Mouse (Mus musculus) liver, embryonic 13.5 days (tissue): ENCODE results near the gene Gm2004. TPM values are rescaled to one million over a fixed set of nuclear protein-coding genes. Genes with fewer than 3 reads are reported as not detected.
"Not testable (repeated sequence)": the region's sequence is repeated elsewhere in the genome, so short reads cannot be mapped to it uniquely, and the experiment has no call there.

Experiments
- ATAC-seq: fragments of 200-750 bp; cut with Nextera tagmentation; 2 replicates; pipeline ENCODE4 v1.8.0; 2017; ENCODE audit warnings: low read depth, mild to moderate bottlenecking, moderate number of reproducible peaks, moderate library complexity
- DNase-seq: peaks from one replicate; pipeline ENCODE4 v3.0.0; 2022
- H3K27ac ChIP-seq: fragments of 300-500 bp; sonication (generic); 2 replicates; pipeline ENCODE4 v1.5.1; 2015; ENCODE audit warnings: moderate library complexity, mild to moderate bottlenecking, inconsistent platforms
- H3K27me3 ChIP-seq: fragments of 300-500 bp; sonication (generic); 2 replicates; pipeline ENCODE4 v1.6.1; 2015; ENCODE audit warnings: mild to moderate bottlenecking, inconsistent platforms
- H3K36me3 ChIP-seq: fragments of 300-500 bp; sonication (generic); 2 replicates; pipeline ENCODE4 v1.6.1; 2015; ENCODE audit warnings: mild to moderate bottlenecking, inconsistent platforms
- H3K4me1 ChIP-seq: fragments of 300-500 bp; sonication (generic); replicated peaks from 2 replicates; pipeline ENCODE4 v1.6.1; 2015; ENCODE audit warnings: inconsistent platforms
- H3K4me2 ChIP-seq: fragments of 300-500 bp; sonication (generic); 2 replicates; pipeline ENCODE4 v1.6.1; 2015; ENCODE audit warnings: inconsistent platforms, mild to moderate bottlenecking, moderate library complexity
- H3K4me3 ChIP-seq: fragments of 300-500 bp; sonication (generic); replicated peaks from 2 replicates; pipeline ENCODE4 v1.5.1; 2015; ENCODE audit warnings: mild to moderate bottlenecking, inconsistent platforms
- H3K9ac ChIP-seq: fragments of 300-500 bp; sonication (generic); 2 replicates; pipeline ENCODE4 v1.6.1; 2015; ENCODE audit warnings: mild to moderate bottlenecking, inconsistent platforms
- H3K9me3 ChIP-seq: fragments of 300-500 bp; sonication (generic); replicated peaks from 2 replicates; pipeline ENCODE4 v1.6.1; 2016; ENCODE audit warnings: inconsistent platforms
- WGBS: fragments of 180-500 bp; shearing (Covaris S2); methylation state at CpG from one replicate; pipeline ENCODE4 v1.1.7; 2015; ENCODE audit not compliant: insufficient replicate concordance; 5-methylcytosine and 5-hydroxymethylcytosine counted together
- polyA plus RNA-seq: library from polyadenylated mRNA; unstranded; fragments of >200 nt; fragmentation: Nextera tagmentation; extraction: Ambion mirVana; gene quantifications from 2 replicates; pipeline ENCODE4 v1.2.1, GENCODE M21; 2015

Gm2004 gene
- 0.24 and 0.59 TPM in 2 replicates for polyA plus RNA-seq

DNA sequence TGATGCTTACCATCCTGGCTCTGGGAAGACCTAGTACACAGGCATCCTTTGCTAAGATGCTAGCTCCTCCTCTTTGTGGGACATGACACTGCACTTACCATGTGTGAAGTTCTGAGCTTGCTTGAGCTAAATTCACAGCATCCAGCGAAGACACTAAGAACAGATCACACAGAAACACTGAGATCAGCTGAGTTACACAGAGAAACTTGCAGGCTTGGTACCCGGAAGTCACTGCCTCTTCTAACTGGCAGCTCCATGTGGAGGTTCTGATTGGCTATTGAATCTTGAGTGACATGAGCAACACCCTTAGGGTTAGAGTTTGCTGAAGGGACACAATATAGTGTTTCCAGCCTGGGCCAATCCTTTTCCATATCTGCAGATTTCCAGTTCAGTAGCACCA, at the start of gene Gm2004:
Gm2004 (minus strand) TSS at position 101 of the 400 bp plus-strand sequence.
- H3K27me3 ChIP-seq, H3K9ac ChIP-seq, H3K36me3 ChIP-seq, H3K27ac ChIP-seq, H3K9me3 ChIP-seq, DNase-seq, H3K4me1 ChIP-seq, H3K4me3 ChIP-seq, H3K4me2 ChIP-seq, ATAC-seq: not testable (repeated sequence)
- WGBS: no CpG with 5 or more reads among the region's 2 CpGs

Other genes with a start within 250 kb of the Gm2004 start
- 0.54 and 0.97 TPM in 2 replicates for gene Zfp966, start 218.7 kb downstream of the Gm2004 start, polyA plus RNA-seq
- 2.7 and 7.2 TPM in 2 replicates for gene Gm2026, start 184.5 kb downstream of the Gm2004 start, polyA plus RNA-seq
- gene 2210418O10Rik, start 76.7 kb upstream of the Gm2004 start, polyA plus RNA-seq: 5.1 and 7.7 TPM in 2 replicates
- gene Gm11009, start 169.7 kb upstream of the Gm2004 start, polyA plus RNA-seq: not detected in 2 replicates